14 mouse cellular contexts compared by ENCODE assay signal in the genomic region with DNA sequence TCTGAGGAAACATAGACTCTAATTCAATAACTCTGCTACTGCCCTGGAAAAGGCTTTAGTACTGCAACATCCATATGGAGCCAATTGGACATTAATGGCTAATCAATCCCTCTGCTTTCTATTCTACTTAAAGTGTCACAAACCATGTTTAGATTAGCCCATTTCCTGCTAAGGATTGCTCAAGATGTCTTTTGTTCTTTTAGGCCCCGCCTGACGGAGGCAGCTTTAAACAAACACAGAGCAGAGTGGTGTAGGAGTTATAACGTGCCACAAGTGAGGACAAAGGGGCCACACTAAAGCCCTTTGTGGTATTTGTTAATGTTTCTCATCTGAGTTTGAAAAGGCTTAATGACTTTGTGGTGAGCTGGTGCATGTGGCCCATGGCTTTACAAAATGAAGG.
DNase-seq lines count a peak whose midpoint lies in the region; ATAC-seq lines count a peak whose summit lies in the region.
"Had no signal": no experiment of that assay in that cellular context is flagged by ENCODE, and none has a peak within 500 bp of the region (broad histone marks: within the 10 kb centered on the region; RNA-seq: fewer than 3 reads in every experiment).

No protein-coding gene starts in this region.

- H3K4me2 ChIP-seq in midbrain, embryonic 11.5 days: no peak overlapping the region
- no peak overlapping the region for H3K4me2 ChIP-seq in midbrain, embryonic 16.5 days (ENCODE audit: low read length)
- H3K4me2 ChIP-seq in lung, embryonic 15.5 days: no peak overlapping the region
- H3K4me2 ChIP-seq: embryonic facial prominence, embryonic 12.5 days; heart, embryonic 11.5 days; hindbrain, embryonic 14.5 days; liver, embryonic 11.5 days had no signal

- H3K27ac ChIP-seq in midbrain, embryonic 11.5 days (ENCODE audit: low read depth, low read length): no peak overlapping the region
- H3K27ac ChIP-seq in midbrain, embryonic 16.5 days (ENCODE audit: low read length): no peak overlapping the region
- H3K27ac ChIP-seq in embryonic facial prominence, embryonic 10.5 days (replicated peaks): peak overlapping the region; percentile 63
- H3K27ac ChIP-seq in lung, embryonic 15.5 days: peak overlapping the region; percentile 70
- H3K27ac ChIP-seq: embryonic facial prominence, embryonic 12.5 days; hindbrain, embryonic 14.5 days had no signal

- H3K27me3 ChIP-seq in midbrain, embryonic 11.5 days (ENCODE audit: control insufficient read depth, insufficient read depth, low read length): no peaks in the 10 kb centered on the region; the same call in 1 of the 2 replicates
- H3K27me3 ChIP-seq in midbrain, embryonic 16.5 days (ENCODE audit: control insufficient read depth, insufficient read depth, low read depth, low read length): no peaks in the 10 kb centered on the region
- peaks cover 11% of the 10 kb centered on the region; the same call in 1 of the 2 replicates for H3K27me3 ChIP-seq in embryonic facial prominence, embryonic 10.5 days (replicated peaks; ENCODE audit: low read depth, poor library complexity, severe bottlenecking)
- H3K27me3 ChIP-seq in lung, embryonic 15.5 days: no peaks in the 10 kb centered on the region
- H3K27me3 ChIP-seq: CH12.LX had no signal

- no peak overlapping the region for H3K4me3 ChIP-seq in midbrain, embryonic 11.5 days (ENCODE audit: low read depth, low read length)
- no peak overlapping the region for H3K4me3 ChIP-seq in midbrain, embryonic 16.5 days (ENCODE audit: low read depth, low read length)
- H3K4me3 ChIP-seq in embryonic facial prominence, embryonic 10.5 days: no peak overlapping the region
- H3K4me3 ChIP-seq in lung, embryonic 15.5 days: no peak overlapping the region
- H3K4me3 ChIP-seq: embryonic facial prominence, embryonic 12.5 days had no signal

- no peak for ATAC-seq in midbrain, embryonic 11.5 days (ENCODE audit: low FRiP score)
- no peak for ATAC-seq in midbrain, embryonic 16.5 days
- ATAC-seq in lung, embryonic 15.5 days (ENCODE audit: borderline replicate concordance, extremely low read depth, low FRiP score, low TSS enrichment): peak; percentile 92
- ATAC-seq: forebrain, embryonic 16.5 days had no signal

- no peaks in the 10 kb centered on the region for H3K36me3 ChIP-seq in midbrain, embryonic 11.5 days (ENCODE audit: control insufficient read depth, insufficient read depth, low read length)
- no peaks in the 10 kb centered on the region for H3K36me3 ChIP-seq in midbrain, embryonic 16.5 days (ENCODE audit: control insufficient read depth, insufficient read depth, low read length)
- H3K36me3 ChIP-seq in embryonic facial prominence, embryonic 10.5 days (replicated peaks): no peaks in the 10 kb centered on the region
- no peaks in the 10 kb centered on the region for H3K36me3 ChIP-seq in lung, embryonic 15.5 days
- H3K36me3 ChIP-seq: embryonic facial prominence, embryonic 12.5 days had no signal

- H3K9ac ChIP-seq in midbrain, embryonic 11.5 days (ENCODE audit: low read length): no peak overlapping the region
- no peak overlapping the region for H3K9ac ChIP-seq in midbrain, embryonic 16.5 days (ENCODE audit: low read depth, low read length)
- no peak overlapping the region for H3K9ac ChIP-seq in lung, embryonic 15.5 days
- H3K9ac ChIP-seq: embryonic facial prominence, embryonic 12.5 days; hindbrain, embryonic 14.5 days had no signal

- peak; percentile 89 for DNase-seq in midbrain, embryonic 11.5 days (ENCODE audit: low spot score, missing footprints)
- DNase-seq in embryonic facial prominence, embryonic 10.5 days (ENCODE audit: low spot score): peak; percentile 50
- peak; percentile 43 for DNase-seq in yolk sac, embryonic 10.5 days (ENCODE audit: low spot score)
- DNase-seq in cerebellum, adult 8-10 months: no peak
- DNase-seq in right cerebral cortex, postnatal 4 days: no peak
- DNase-seq: layer of hippocampus, adult 9-11 months had no signal

- peaks cover 13% of the 10 kb centered on the region for H3K4me1 ChIP-seq in midbrain, embryonic 11.5 days (ENCODE audit: control insufficient read depth, insufficient read depth, low read length)
- 0 out of 2 replicates have a peak, but pooled peaks cover 2% of the 10 kb centered on the region for H3K4me1 ChIP-seq in midbrain, embryonic 16.5 days (ENCODE audit: control insufficient read depth, insufficient read depth, low read length)
- H3K4me1 ChIP-seq in embryonic facial prominence, embryonic 10.5 days: peaks cover 46% of the 10 kb centered on the region
- H3K4me1 ChIP-seq in lung, embryonic 15.5 days: peaks cover 35% of the 10 kb centered on the region

- WGBS in midbrain, embryonic 11.5 days: 15% methylated on average over 3 of the region's 3 CpGs
- 21% methylated on average over 3 of the region's 3 CpGs for WGBS in midbrain, embryonic 16.5 days
- 4% methylated on average over 3 of the region's 3 CpGs for WGBS in embryonic facial prominence, embryonic 10.5 days
- WGBS in lung, embryonic 15.5 days: 8% methylated on average over 3 of the region's 3 CpGs

- H3K9me3 ChIP-seq in midbrain, embryonic 11.5 days (ENCODE audit: control insufficient read depth, low read length): no peaks in the 10 kb centered on the region
- no peaks in the 10 kb centered on the region for H3K9me3 ChIP-seq in midbrain, embryonic 16.5 days (replicated peaks; ENCODE audit: control insufficient read depth, low read length, poor library complexity, severe bottlenecking)
- no peaks in the 10 kb centered on the region for H3K9me3 ChIP-seq in embryonic facial prominence, embryonic 10.5 days
- H3K9me3 ChIP-seq in lung, embryonic 15.5 days: no peaks in the 10 kb centered on the region
- H3K9me3 ChIP-seq: embryonic facial prominence, embryonic 12.5 days had no signal

Comparison
In these comparisons a context has a peak if more than half of its experiments do, and no peak if none do; other contexts are left out.
1. DNase-seq: peak in midbrain, embryonic 11.5 days (single experiment), embryonic facial prominence, embryonic 10.5 days (single experiment) and yolk sac, embryonic 10.5 days (single experiment); none in cerebellum, adult 8-10 months (single experiment) and right cerebral cortex, postnatal 4 days (single experiment).
2. H3K27ac ChIP-seq: peak in embryonic facial prominence, embryonic 10.5 days (single experiment) and lung, embryonic 15.5 days (single experiment); none in midbrain, embryonic 11.5 days (single experiment) and midbrain, embryonic 16.5 days (single experiment).